Mouse (Mus musculus): ENCODE data around the gene 0610010K14Rik.

Gene 0610010K14Rik

GRCm38 (mm10) chr11:70247136-70247845 is 9.6 kb upstream of the 0610010K14Rik start:
- Histone ChIP-seq H3K27me3 (ENCODE audit: control insufficient read depth, insufficient read depth, low read length, poor library complexity, severe bottlenecking) (no peaks in the 10 kb centered on the region), H3K36me3 (ENCODE audit: control insufficient read depth, insufficient read depth, low read length, poor library complexity, severe bottlenecking) (no peaks in the 10 kb centered on the region)
- peak; percentile 85 for DNase-seq (ENCODE audit: low read depth, low spot score)

GRCm38 (mm10) chr11:70242591-70242990 is 4.9 kb upstream of the 0610010K14Rik start:
- Histone ChIP-seq H3K36me3 (ENCODE audit: control insufficient read depth, insufficient read depth, low read length, poor library complexity, severe bottlenecking) (no peaks in the 10 kb centered on the region), H3K27me3 (ENCODE audit: control insufficient read depth, insufficient read depth, low read length, poor library complexity, severe bottlenecking) (no peaks in the 10 kb centered on the region)
- DNase-seq (ENCODE audit: low read depth, low spot score) = no peak

GRCm38 (mm10) chr11:70239541-70240279 is 2.0 kb upstream of the 0610010K14Rik start, which contains the start of the genes Gm21988 and Rnasek:
Gene Gm21988 (minus strand): TSS chr11:70239830.
Gene Rnasek (minus strand): TSS chr11:70239842.
- Histone ChIP-seq H3K27me3 (ENCODE audit: control insufficient read depth, insufficient read depth, low read length, poor library complexity, severe bottlenecking) (no peaks in the 10 kb centered on the region), H3K36me3 (ENCODE audit: control insufficient read depth, insufficient read depth, low read length, poor library complexity, severe bottlenecking) (peaks cover 2% of the 10 kb centered on the region; the same call in 1 of the 2 replicates)
- DNase-seq (ENCODE audit: low read depth, low spot score) = peak; percentile 88

- Histone ChIP-seq H3K36me3 (ENCODE audit: control insufficient read depth, insufficient read depth, low read length, poor library complexity, severe bottlenecking) (peaks cover 2% of the 10 kb centered on the region; the same call in 1 of the 2 replicates), H3K27me3 (ENCODE audit: control insufficient read depth, insufficient read depth, low read length, poor library complexity, severe bottlenecking) (no peaks in the 10 kb centered on the region)
- DNase-seq (ENCODE audit: low read depth, low spot score) = no peak
Observed at GRCm38 (mm10) chr11:70238591-70239440, 1.1 kb upstream of the 0610010K14Rik start.

GRCm38 (mm10) chr11:70236717-70237116 is 997 bp downstream of the 0610010K14Rik start:
- no peaks in the 10 kb centered on the region for H3K27me3 ChIP-seq (ENCODE audit: control insufficient read depth, insufficient read depth, low read length, poor library complexity, severe bottlenecking)
- DNase-seq (ENCODE audit: low read depth, low spot score) = no peak
- H3K36me3 ChIP-seq (ENCODE audit: control insufficient read depth, insufficient read depth, low read length, poor library complexity, severe bottlenecking) = peaks cover 2% of the 10 kb centered on the region; the same call in 1 of the 2 replicates

- DNase-seq (ENCODE audit: low read depth, low spot score) = no peak
- peaks cover 2% of the 10 kb centered on the region; the same call in 1 of the 2 replicates for H3K36me3 ChIP-seq (ENCODE audit: control insufficient read depth, insufficient read depth, low read length, poor library complexity, severe bottlenecking)
- no peaks in the 10 kb centered on the region for H3K27me3 ChIP-seq (ENCODE audit: control insufficient read depth, insufficient read depth, low read length, poor library complexity, severe bottlenecking)
Observed at GRCm38 (mm10) chr11:70235254-70235900, 2.3 kb downstream of the 0610010K14Rik start.

GRCm38 (mm10) chr11:70234497-70234896 is 3.2 kb downstream of the 0610010K14Rik start:
- no peak for DNase-seq (ENCODE audit: low read depth, low spot score)
- Histone ChIP-seq H3K36me3 (ENCODE audit: control insufficient read depth, insufficient read depth, low read length, poor library complexity, severe bottlenecking) (peaks cover 2% of the 10 kb centered on the region; the same call in 1 of the 2 replicates), H3K27me3 (ENCODE audit: control insufficient read depth, insufficient read depth, low read length, poor library complexity, severe bottlenecking) (no peaks in the 10 kb centered on the region)

GRCm38 (mm10) chr11:70234037-70234436 is 3.7 kb downstream of the 0610010K14Rik start:
- Histone ChIP-seq H3K36me3 (ENCODE audit: control insufficient read depth, insufficient read depth, low read length, poor library complexity, severe bottlenecking) (peaks cover 2% of the 10 kb centered on the region; the same call in 1 of the 2 replicates), H3K27me3 (ENCODE audit: control insufficient read depth, insufficient read depth, low read length, poor library complexity, severe bottlenecking) (no peaks in the 10 kb centered on the region)
- DNase-seq (ENCODE audit: low read depth, low spot score) = no peak

GRCm38 (mm10) chr11:70233016-70233415 is 4.7 kb downstream of the 0610010K14Rik start:
- no peak for DNase-seq (ENCODE audit: low read depth, low spot score)
- Histone ChIP-seq H3K27me3 (ENCODE audit: control insufficient read depth, insufficient read depth, low read length, poor library complexity, severe bottlenecking) (no peaks in the 10 kb centered on the region), H3K36me3 (ENCODE audit: control insufficient read depth, insufficient read depth, low read length, poor library complexity, severe bottlenecking) (peaks cover 2% of the 10 kb centered on the region; the same call in 1 of the 2 replicates)

- DNase-seq (ENCODE audit: low read depth, low spot score) = no peak
- no peaks in the 10 kb centered on the region for H3K27me3 ChIP-seq (ENCODE audit: control insufficient read depth, insufficient read depth, low read length, poor library complexity, severe bottlenecking)
Observed at GRCm38 (mm10) chr11:70232546-70232945, 5.2 kb downstream of the 0610010K14Rik start.

GRCm38 (mm10) chr11:70230239-70230727 is 7.4 kb downstream of the 0610010K14Rik start:
- DNase-seq (ENCODE audit: low read depth, low spot score) = peak; percentile 93
- no peaks in the 10 kb centered on the region for H3K36me3 ChIP-seq (ENCODE audit: control insufficient read depth, insufficient read depth, low read length, poor library complexity, severe bottlenecking)
- H3K27me3 ChIP-seq (ENCODE audit: control insufficient read depth, insufficient read depth, low read length, poor library complexity, severe bottlenecking) = no peaks in the 10 kb centered on the region

More at GRCm38 (mm10) chr11:70232546-70232945, 5.2 kb downstream of the 0610010K14Rik start:
- H3K36me3 ChIP-seq (ENCODE audit: control insufficient read depth, insufficient read depth, low read length, poor library complexity, severe bottlenecking) = peaks cover 2% of the 10 kb centered on the region; the same call in 1 of the 2 replicates

GRCm38 (mm10) chr11:70229260-70230010 is 8.3 kb downstream of the 0610010K14Rik start, which contains the start of gene Bcl6b:
Gene Bcl6b (minus strand): TSS chr11:70229798.
- Histone ChIP-seq H3K36me3 (ENCODE audit: control insufficient read depth, insufficient read depth, low read length, poor library complexity, severe bottlenecking) (no peaks in the 10 kb centered on the region), H3K27me3 (ENCODE audit: control insufficient read depth, insufficient read depth, low read length, poor library complexity, severe bottlenecking) (no peaks in the 10 kb centered on the region)
- DNase-seq (ENCODE audit: low read depth, low spot score) = peak; percentile 34

GRCm38 (mm10) chr11:70228828-70229227 is 8.9 kb downstream of the 0610010K14Rik start:
- Histone ChIP-seq H3K36me3 (ENCODE audit: control insufficient read depth, insufficient read depth, low read length, poor library complexity, severe bottlenecking) (no peaks in the 10 kb centered on the region), H3K27me3 (ENCODE audit: control insufficient read depth, insufficient read depth, low read length, poor library complexity, severe bottlenecking) (no peaks in the 10 kb centered on the region)

More at GRCm38 (mm10) chr11:70228828-70229227, 8.9 kb downstream of the 0610010K14Rik start:
- DNase-seq (ENCODE audit: low read depth, low spot score) = peak; percentile 95
